Mouse (Mus musculus): ENCODE measurements around the gene Ncs1.

DNA sequence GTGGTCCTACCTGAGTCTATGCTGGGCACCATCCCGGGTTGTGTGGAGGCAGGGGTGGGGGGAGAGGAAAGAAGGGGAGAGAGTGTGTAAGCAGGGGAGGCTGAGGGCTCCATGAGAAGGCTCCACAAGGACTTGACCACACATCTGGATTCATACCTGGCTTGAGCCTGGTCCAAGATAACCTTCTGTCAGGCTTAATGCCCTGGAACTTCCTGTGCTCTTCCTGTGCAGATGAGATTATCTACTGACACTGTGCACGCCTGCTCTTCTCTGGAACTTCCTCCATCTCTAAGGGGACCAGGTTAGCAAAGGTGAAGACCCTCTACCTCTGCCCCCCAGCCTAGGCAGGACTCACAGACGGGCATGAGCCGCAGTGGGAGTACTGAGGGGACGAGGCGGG is 3.2 kb downstream of the Ncs1 start:
- TF ChIP-seq CTCF (IDR thresholded peaks at IDR 0.05; ENCODE audit: borderline replicate concordance, control insufficient read depth, extremely low read depth, insufficient read depth, low read length, poor library complexity) (no peak), POLR2A (IDR thresholded peaks at IDR 0.05; ENCODE audit: control insufficient read depth, extremely low read depth, insufficient read depth, low read length, poor library complexity) (no peak)

All from thymus, adult 2 months (tissue).